Mouse (Mus musculus) brain, embryonic 14.5 days (tissue): Measurements from ENCODE around the gene Qk. TPM values are rescaled to one million over a fixed set of nuclear protein-coding genes. Genes with fewer than 3 reads are reported as not detected.

Experiments used
- DNase-seq: peaks from one replicate; pipeline ENCODE4 v3.0.0-alpha.2; 2011; ENCODE audit warnings: low read depth
- CTCF ChIP-seq: fragments of 200-500 bp; IDR thresholded peaks from 2 replicates; pipeline ENCODE4 v1.5.1; 2012; ENCODE audit warnings: inconsistent platforms, mild to moderate bottlenecking, moderate library complexity, borderline replicate concordance; ENCODE audit not compliant: insufficient read depth, insufficient read length; ENCODE audit errors: extremely low read depth
- POLR2A ChIP-seq: fragments of 200-500 bp; IDR thresholded peaks from 2 replicates; pipeline ENCODE4 v1.6.1; 2012; ENCODE audit warnings: mild to moderate bottlenecking, inconsistent platforms, borderline replicate concordance; ENCODE audit not compliant: poor library complexity, insufficient read depth, insufficient read length, severe bottlenecking; ENCODE audit errors: extremely low read depth
- polyA plus RNA-seq: library from polyadenylated mRNA; depleted of rRNA; stranded (reverse); fragments of >200 nt; gene quantifications from 2 replicates; pipeline ENCODE4 v1.2.3, GENCODE M21; 2012

Gene Qk
- polyA plus RNA-seq, 1 experiment, result 234 TPM

DNA sequence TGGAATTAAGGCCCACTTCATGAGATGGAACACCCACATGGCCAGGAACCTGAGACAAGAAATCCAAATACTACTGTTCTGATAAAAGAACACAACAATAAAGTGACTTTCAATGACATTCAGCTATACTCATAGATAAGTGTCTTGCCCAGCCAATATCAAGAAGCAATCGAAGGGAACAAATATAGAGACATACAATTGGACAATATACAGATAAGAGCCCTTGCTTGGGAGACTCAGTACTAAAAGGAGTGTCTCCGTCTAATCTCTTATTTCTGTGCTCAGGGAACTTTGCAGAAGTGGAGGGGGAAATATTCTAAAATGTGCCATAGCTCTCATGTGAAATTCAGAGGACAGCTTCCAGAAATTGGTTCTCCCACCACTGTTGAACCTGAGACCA, 83.1 kb downstream of the Qk start:
- no peak for DNase-seq
- TF ChIP-seq POLR2A, result no peak
- no peak for TF ChIP-seq CTCF

- TF ChIP-seq POLR2A, result no peak
- no peak for TF ChIP-seq CTCF
- no peak for DNase-seq
Observed at GRCm38 (mm10) chr17:10232406-10232805, 87.2 kb downstream of the Qk start.

DNA sequence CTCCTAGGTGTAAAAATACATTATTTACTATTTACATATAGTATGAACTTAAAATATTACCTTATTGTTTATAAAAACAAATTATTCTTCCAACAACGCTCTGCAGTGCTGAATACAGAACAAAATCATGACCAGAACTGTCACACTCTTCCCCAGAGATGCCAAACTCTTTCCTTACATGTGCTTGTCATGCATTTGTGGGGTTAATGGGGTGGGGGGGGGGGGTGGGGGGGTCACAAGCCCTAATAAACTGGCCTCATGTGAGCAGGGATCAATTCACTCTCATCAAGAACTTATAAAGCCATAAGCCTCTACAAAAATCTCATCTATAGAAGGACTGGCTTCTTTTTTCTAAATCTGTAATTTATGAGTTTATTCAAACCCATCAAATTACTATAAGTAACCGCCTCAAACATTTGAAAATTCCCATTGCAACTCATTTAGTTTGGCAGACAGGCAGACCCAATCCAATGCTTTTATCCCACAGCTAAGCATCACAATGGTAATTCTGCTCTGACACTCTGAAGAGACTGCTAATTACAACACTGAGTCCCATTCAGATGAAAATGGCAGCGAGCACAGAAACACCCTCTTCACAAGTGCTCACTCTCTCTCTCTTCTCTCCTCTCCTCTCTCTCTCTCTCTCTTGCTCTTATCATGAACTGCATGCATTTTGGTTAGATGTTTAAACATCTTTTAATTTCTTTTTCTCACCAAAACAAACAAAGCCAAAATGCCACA, 91.7 kb downstream of the Qk start:
- peak; percentile 94 for DNase-seq
- TF ChIP-seq CTCF, result no peak
- TF ChIP-seq POLR2A, result no peak

GRCm38 (mm10) chr17:10216164-10216563, 103.5 kb downstream of the Qk start:
- TF ChIP-seq POLR2A, result no peak
- no peak for TF ChIP-seq CTCF
- DNase-seq, result peak; percentile 39

DNA sequence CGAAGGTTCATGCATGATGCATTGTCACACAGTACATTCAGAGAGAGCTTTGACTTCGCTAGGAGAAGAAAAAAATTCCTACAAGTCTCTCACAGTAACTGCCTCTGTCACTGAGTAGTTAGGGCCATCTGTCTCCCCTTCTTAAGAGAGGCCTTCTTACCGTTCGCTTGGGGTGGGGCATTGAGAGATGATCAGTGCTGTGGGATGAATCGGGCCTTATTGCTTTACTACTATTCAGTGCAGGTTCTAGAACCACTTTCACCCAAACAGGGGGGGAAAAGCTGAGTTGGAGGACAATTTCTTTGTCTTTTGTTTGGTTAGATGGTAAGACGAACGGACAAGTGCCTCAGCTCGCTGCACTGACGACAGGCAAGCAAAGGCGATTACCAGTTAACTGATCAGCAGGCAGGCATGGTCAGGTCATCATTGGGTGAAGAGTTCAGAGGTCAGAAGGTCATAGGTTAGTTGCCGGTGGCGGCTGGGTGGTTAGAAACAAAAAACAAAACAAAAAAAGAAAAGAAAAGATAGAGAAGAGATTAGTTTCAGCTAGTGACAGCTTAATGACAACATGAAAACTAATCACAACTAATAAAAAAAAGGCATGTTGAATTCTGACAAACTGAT, 110.4 kb downstream of the Qk start:
- TF ChIP-seq CTCF (no peak), POLR2A (no peak)
- DNase-seq, result peak; percentile 42

GRCm38 (mm10) chr17:10198662-10199061, 121.0 kb downstream of the Qk start:
- no peak for TF ChIP-seq CTCF
- TF ChIP-seq POLR2A, result no peak
- DNase-seq, result no peak

DNA sequence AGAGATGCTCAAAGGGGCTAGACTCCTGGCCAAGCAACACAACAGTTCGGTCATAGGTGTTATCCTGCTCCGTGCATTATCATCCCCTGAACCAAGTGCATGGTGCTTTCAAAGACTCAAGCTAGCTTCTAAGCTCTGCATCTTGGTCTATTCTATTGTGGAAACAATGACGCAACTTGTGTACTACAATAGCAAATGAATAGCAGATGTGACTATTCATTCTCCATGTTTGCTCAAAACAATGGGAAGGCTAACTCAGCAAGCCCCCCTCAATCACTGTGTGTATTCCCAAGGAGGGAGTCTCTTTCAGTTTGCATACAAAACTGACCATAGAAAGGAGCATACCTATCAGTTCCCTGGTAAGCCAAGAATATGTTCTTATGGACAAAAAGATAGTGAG, 121.4 kb downstream of the Qk start:
- TF ChIP-seq CTCF (no peak), POLR2A (no peak)
- no peak for DNase-seq

GRCm38 (mm10) chr17:10195703-10196102, 124.0 kb downstream of the Qk start:
- no peak for DNase-seq
- TF ChIP-seq CTCF, result no peak
- TF ChIP-seq POLR2A, result no peak

- TF ChIP-seq POLR2A, result no peak
- no peak for TF ChIP-seq CTCF
- no peak for DNase-seq
Observed at GRCm38 (mm10) chr17:10190857-10191256, 128.8 kb downstream of the Qk start.

DNA sequence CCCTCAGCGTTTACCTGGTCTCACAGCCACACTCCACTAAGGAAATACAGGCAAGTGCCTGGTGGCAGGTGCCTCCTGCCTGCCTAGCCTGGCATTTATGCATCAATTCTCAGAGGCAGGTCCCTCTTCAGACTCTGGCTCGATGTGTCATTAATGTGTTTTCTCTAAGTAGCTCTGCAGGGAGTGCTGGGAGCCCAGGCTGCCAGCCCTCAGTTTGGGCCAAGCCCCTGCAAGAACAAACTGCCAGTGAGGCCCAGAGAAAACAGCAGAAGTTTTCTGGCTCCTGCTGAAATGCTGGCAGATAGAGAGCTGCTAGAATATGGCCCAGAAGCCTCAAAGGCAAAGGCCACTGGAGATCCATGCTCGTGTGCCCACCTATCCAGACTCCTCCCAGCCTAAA, 131.2 kb downstream of the Qk start:
- no peak for DNase-seq
- no peak for TF ChIP-seq POLR2A
- no peak for TF ChIP-seq CTCF

DNA sequence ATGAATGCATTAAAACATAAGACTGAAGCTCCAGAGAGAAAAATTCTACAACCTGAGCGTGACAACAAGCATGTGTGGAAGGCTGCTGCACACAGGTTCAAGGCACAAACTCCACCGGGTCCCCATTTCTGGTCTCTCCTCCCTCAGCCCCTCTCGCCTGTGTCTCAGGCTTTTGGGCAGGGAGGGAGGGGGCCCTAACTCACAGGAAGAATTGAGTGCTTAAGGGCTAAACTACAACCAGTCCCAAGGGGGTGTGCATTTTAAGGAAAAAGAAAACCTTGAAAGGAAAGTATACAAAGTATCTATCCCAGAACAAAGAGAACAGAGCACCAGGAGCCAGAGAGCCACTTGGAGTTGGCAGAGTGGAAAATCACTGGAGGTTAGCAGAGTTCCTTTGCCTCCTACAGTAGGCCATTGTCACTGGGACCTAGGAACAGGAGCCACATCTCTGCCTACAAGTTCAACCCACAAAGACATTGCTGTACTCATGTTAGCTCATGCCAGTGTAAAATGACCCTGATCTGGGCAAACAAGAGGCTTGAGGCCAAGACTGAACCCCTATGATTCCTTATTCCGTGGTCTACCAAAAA, 132.1 kb downstream of the Qk start:
- peak; percentile 45 for DNase-seq
- TF ChIP-seq POLR2A, result no peak
- TF ChIP-seq CTCF, result no peak
